Mouse (Mus musculus) gastrocnemius, adult 2 months (tissue): Measurements from ENCODE around the gene Zfyve21. TPM values are rescaled to one million over a fixed set of nuclear protein-coding genes. Genes with fewer than 3 reads are reported as not detected.

Experiments used
- DNase-seq: peaks from one replicate; pipeline ENCODE4 v3.0.0; 2022
- H3K27ac ChIP-seq: fragments of 200-600 bp; 2 replicates; pipeline ENCODE4 v1.8.1; 2022; ENCODE audit warnings: mild to moderate bottlenecking
- H3K4me3 ChIP-seq: fragments of 200-600 bp; 2 replicates; pipeline ENCODE4 v1.8.1; 2022; ENCODE audit warnings: mild to moderate bottlenecking, moderate library complexity
- CTCF ChIP-seq: fragments of 200-600 bp; IDR thresholded peaks from 2 replicates; pipeline ENCODE4 v1.8.1; 2022; ENCODE audit warnings: antibody characterized with exemption, mild to moderate bottlenecking, moderate library complexity
- intact Hi-C: fragments of 180-260 bp; cut with DNase I; formaldehyde crosslinking; loops from one replicate; pipeline ENCODE4 v1.15.1; 2025
- long read RNA-seq, 2 experiments: library from polyadenylated mRNA; stranded (forward); transcript quantifications; one replicate each; pipeline ENCODE4 v2.0.0; 2021
- total RNA-seq, 2 experiments: library from RNA; stranded (reverse); gene quantifications; 2 replicates each; pipeline ENCODE4 v1.2.3; 2021

Zfyve21 gene
- 10 to 100 TPM; 15.6 to 18.0 TPM for total RNA-seq
- long read RNA-seq, experiment 1, transcript Zfyve21-201 (7 exons, 1,308 nt) = minor isoform, 5 of 27 reads
- long read RNA-seq, experiment 1, transcript Zfyve21-207 (8 exons, 794 nt) = major isoform, 14 of 27 reads
- long read RNA-seq, experiment 1, partial matches to known transcripts = 0 of 27 reads
- long read RNA-seq, experiment 1, other reads (novel, unspliced or antisense) = 4 of 27 reads
- long read RNA-seq, experiment 2, transcript Zfyve21-207 (8 exons, 794 nt) = major isoform, 21 of 49 reads
- long read RNA-seq, experiment 2, transcript Zfyve21-204 (8 exons, 1,265 nt) = minor isoform, 12 of 49 reads
- long read RNA-seq, experiment 2, partial matches to known transcripts = 0 of 49 reads
- long read RNA-seq, experiment 2, other reads (novel, unspliced or antisense) = 12 of 49 reads

DNA sequence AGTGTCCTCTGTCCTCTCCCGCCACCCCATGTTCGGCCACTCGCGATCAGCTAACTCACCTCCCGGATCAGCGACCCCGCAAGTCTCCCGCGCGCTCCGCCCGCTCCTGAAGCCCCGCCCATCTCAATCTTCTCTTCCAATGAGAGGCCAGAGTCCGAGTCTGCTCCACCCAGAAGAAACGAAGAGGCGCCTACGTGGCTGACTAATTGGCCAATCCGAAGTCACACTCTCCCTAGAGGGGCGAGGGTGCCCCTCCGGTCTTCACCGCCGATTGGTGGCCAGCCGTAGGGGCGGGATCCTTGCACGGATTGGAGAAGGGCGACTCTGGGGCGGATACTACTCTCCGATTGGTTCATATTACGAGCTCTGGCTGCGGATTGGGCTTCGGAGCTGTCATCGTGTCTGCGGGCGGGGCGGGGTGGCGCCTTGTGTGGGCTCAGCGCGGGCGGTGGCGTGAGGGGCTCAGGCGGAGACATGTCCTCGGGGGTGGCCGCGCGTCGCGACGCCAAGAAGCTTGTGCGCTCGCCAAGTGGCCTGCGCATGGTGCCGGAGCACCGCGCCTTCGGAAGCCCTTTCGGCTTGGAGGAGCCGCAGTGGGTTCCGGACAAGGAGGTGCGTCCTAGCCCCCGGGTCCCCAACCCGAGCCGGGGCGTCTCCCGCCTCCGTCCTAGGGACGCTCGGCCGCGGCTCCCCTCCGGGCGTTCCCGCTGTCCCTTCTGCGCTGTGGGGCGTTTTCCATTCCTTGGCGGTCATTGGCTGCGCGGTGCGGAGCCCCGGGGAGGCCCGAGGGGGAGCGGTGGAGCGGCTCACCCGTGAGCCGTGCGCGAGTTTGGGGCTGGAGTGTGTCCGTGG lies at the start of gene Zfyve21, which contains the start of gene Xrcc3:
Gene Zfyve21, plus strand, starts transcription at position 405 of the 852 bp plus-strand sequence.
Gene Xrcc3, minus strand, starts transcription at position 108 of the 852 bp plus-strand sequence.
- intact Hi-C loops = loop anchor here (10.0 kb wide), 1 partner anchor 1011 kb away; the partner anchor contains the start of gene Cdca4
- peak; percentile 99 for DNase-seq
- no peak for TF ChIP-seq CTCF

DNA sequence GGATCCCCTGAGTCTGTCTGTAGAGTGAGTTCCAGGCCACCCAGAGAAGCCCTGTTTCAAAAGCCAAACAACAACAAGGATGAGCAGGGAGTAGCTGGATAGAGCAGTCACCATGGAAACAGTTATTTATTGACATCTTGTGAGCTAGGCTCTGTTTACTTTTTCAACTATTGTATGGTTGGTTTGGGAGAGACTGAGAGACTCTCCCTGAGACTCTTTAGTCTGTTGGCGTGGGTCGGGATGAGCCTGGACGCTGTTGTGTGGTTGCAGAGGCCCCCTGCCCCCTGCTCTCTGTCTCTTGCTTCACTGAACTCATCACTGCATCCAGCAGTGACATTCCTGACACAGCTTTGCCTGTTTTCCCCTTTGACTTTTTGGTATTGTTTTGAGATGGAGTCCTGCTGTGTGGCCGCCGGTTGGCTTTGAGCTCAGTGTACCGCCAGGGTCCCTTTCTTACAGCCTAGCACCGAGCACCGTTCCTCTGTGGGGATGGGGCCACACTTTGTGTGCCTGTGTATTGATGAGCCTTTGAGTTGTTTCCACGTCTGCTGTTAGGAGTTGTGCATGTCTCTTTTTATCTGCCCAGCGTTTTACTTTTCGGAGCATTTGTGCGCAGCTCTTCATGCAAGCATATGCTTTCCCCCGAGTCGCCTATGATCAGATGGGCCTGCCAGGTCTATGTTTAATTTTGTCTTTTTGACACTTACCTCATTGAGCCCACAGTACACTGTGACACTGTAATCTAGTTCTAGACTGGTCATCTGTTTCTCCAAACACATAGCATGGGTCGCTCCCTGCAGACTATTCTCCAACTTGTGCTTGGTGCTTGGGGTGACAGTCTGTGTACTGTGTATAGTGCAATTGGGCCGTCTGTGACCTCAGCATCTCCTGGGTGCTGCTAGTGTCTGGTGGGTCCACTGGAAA lies 47.4 kb upstream of the Zfyve21 start:
- no peak for DNase-seq
- no peak for TF ChIP-seq CTCF
- Histone ChIP-seq H3K27ac (peak overlapping the region; percentile 41), H3K4me3 (no peak overlapping the region)
- intact Hi-C loops = no loop called here

More for the DNA sequence above, at the start of gene Zfyve21, which contains the start of gene Xrcc3:
- peak within 1 kb of the TSS; percentile 96 for H3K27ac ChIP-seq
- H3K4me3 ChIP-seq = peak within 1 kb of the TSS; percentile 88

DNA sequence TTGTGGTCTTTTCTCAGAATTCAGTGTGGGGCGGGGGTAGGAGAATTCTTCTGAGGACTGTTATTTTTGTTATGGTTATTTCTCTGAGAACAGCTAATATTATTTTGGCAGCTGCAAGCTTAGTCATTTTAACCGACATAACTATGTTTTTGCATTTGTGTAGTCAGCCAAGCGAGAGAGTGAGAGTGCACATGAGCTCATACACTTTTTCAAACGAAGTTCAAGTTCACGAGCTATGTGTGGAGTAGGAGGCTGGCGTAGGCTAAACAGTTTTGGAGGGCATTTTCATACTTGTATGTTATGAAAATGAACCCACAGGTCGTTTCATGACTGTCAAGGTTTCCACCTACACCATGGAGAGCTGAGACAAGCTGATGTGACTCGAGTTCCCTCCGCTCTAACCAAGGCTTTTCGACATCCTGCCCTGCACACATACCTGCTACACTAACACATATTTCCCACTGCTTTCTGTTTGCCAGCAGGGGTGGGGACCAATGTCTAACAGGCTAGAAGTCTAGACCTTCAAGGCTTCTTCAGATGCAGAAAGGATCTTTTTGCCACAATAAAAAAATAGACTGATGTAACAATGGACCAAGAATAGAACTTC lies 45.5 kb upstream of the Zfyve21 start:
- peak overlapping the region; percentile 43; the same call in 1 of the 2 replicates for H3K27ac ChIP-seq
- no peak for TF ChIP-seq CTCF
- no peak for DNase-seq
- intact Hi-C loops = no loop called here
- no peak overlapping the region for H3K4me3 ChIP-seq

DNA sequence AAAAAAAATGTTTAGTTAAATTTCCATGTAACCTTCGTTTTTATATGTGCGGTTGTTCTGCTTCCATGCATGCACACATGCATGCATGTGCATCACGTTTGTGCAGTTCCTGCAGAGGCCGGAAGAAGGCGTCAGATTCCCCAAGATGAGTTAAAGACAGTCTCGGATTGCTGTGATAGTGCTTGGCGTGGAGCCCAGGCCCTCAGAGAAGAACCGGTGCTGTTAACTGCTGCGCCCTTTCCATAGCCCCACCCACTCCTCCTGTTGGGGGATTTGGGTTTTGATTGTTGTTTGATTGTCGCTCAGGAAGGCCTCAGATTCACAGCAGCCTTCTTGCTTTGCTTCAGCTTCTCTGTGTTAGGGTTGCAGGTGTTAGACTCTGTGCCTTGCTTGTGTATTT lies 44.7 kb upstream of the Zfyve21 start:
- Histone ChIP-seq H3K4me3 (peak overlapping the region; percentile 9; the same call in 1 of the 2 replicates), H3K27ac (peak overlapping the region; percentile 62)
- peak; percentile 75 for DNase-seq
- intact Hi-C loops = no loop called here
- peak; percentile 43 for TF ChIP-seq CTCF

DNA sequence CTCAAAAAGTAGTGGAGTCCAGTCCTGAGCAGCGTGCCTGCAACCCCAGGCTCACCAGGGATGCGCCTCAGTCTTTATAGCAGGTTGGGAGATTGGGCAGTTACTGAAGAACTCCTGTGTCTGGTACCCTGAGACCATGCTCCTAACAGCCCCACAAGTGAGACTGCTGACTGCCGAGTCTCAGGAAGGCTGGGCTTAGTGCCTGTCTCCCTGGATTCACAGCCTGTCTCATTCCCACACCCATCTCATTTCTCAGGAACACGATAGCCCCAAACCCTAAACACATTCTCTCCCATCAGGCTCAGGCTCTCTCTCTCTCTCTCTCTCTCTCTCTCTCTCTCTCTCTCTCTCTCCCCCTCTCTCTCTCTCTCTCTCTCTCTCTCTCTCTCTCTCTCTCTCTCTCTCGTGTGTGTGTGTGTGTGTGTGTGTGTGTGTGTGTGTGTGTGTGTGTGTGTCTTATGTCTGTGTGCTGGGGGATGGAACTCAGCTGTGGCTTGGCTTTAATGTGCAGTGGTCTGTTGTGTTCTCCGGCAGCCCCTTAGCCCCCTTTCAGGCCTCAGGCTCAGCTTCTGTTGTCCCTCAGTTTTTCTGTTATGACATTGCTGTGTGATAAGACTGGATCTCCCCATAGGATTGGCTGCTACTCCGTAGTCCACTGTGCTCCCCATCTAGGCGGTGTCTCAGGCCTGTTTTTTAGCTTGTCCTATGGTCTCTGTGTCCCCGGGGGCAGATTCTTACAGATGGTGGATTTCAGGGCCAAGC lies 44.0 kb upstream of the Zfyve21 start:
- Histone ChIP-seq H3K4me3 (peak overlapping the region; percentile 9; the same call in 1 of the 2 replicates), H3K27ac (peak overlapping the region; percentile 62)
- intact Hi-C loops = no loop called here
- DNase-seq = no peak
- TF ChIP-seq CTCF = no peak

DNA sequence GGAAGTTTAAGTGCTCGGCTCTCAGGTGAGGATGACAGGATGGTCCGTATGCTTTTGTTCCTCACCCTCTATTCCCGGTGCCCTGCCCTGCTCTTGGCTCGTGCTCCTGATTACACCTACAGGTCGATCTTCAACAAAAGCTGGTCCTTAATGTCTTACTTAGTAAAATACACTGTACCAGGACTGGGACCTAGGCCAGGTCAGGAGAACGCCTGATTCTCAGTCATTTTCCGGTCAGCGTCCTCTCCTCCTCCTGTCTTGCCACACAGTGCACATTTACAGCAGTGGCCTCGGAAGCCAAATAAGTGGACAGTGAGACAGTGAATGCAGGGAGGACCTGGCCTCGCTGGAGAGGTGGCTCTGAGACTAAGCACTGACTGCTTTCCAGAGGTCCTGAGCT lies 43.3 kb upstream of the Zfyve21 start:
- DNase-seq = no peak
- intact Hi-C loops = no loop called here
- H3K4me3 ChIP-seq = no peak overlapping the region
- peak overlapping the region; percentile 38; the same call in 1 of the 2 replicates for H3K27ac ChIP-seq
- TF ChIP-seq CTCF = no peak

- no peak for TF ChIP-seq CTCF
- H3K4me3 ChIP-seq = no peak overlapping the region
- no peak overlapping the region for H3K27ac ChIP-seq
- no peak for DNase-seq
- intact Hi-C loops = no loop called here
Measured at GRCm38 (mm10) chr12:111774156-111774555, 39.8 kb upstream of the Zfyve21 start.

DNA sequence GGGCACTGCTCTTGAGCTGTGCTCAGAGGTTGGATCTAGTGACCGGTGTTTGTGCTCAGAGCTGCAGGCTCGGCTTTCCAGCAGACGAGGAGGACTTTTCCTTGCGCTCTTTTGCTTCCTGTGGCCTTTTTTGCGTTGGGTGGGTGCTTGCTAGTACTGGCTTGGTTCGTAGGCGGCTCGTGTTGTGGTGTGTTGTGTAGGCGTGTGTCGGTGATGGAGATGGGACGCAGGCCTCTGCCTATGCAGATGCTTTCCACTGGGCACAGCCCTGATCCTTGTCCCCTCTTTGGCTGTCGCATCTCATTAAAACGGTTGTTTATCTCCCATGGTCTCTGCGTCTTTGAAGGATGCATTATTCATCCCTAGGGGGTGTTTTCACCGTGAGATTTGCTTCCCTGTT lies 39.1 kb upstream of the Zfyve21 start:
- H3K27ac ChIP-seq = no peak overlapping the region
- no peak overlapping the region for H3K4me3 ChIP-seq
- DNase-seq = no peak
- intact Hi-C loops = no loop called here
- no peak for TF ChIP-seq CTCF

GRCm38 (mm10) chr12:111777919-111778318 lies 36.1 kb upstream of the Zfyve21 start:
- TF ChIP-seq CTCF = no peak
- intact Hi-C loops = no loop called here
- Histone ChIP-seq H3K27ac (peak overlapping the region; percentile 59), H3K4me3 (no peak overlapping the region)
- DNase-seq = no peak

GRCm38 (mm10) chr12:111779544-111779943 lies 34.4 kb upstream of the Zfyve21 start:
- H3K4me3 ChIP-seq = no peak overlapping the region
- H3K27ac ChIP-seq = no peak overlapping the region
- no peak for DNase-seq
- intact Hi-C loops = no loop called here
- peak; percentile 40 for TF ChIP-seq CTCF

GRCm38 (mm10) chr12:111785174-111785573 lies 28.8 kb upstream of the Zfyve21 start:
- H3K27ac ChIP-seq = no peak overlapping the region
- no peak overlapping the region for H3K4me3 ChIP-seq
- intact Hi-C loops = no loop called here
- no peak for TF ChIP-seq CTCF
- DNase-seq = no peak
